Mouse (Mus musculus) adrenal gland, postnatal 14 days (tissue): ENCODE results near the gene Gm9945. TPM values are rescaled to one million over a fixed set of nuclear protein-coding genes. Genes with fewer than 3 reads are reported as not detected.

Experiments used
- DNase-seq: peaks from one replicate; pipeline ENCODE4 v3.0.0; 2021; ENCODE audit warnings: mixed read lengths
- total RNA-seq: library from RNA; stranded (reverse); gene quantifications from 2 replicates; pipeline ENCODE4 v1.2.3, GENCODE M21; 2021

Gene Gm9945
- total RNA-seq, 1 experiment from 2014 or later, result not detected

DNA sequence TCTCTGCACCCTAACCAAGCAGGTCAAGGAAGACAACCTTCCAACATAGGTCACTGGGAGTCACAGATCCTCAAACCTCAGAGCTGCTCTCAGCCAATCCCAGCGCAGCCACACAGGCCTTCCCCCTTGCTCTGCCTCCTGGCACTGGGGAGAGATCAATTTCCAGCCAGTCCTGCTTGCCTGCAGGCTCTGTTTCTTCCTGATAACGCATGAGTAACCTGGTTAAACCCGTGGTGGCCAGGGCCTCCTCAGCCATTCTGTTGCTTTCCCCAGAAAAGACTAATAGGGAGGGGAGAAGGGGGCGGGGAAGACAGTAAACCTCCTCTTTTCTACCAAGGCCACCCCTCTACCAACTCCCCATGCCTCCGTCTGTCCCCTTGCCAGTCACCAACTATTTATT lies 18.2 kb upstream of the Gm9945 start:
- peak; percentile 28 for DNase-seq

DNA sequence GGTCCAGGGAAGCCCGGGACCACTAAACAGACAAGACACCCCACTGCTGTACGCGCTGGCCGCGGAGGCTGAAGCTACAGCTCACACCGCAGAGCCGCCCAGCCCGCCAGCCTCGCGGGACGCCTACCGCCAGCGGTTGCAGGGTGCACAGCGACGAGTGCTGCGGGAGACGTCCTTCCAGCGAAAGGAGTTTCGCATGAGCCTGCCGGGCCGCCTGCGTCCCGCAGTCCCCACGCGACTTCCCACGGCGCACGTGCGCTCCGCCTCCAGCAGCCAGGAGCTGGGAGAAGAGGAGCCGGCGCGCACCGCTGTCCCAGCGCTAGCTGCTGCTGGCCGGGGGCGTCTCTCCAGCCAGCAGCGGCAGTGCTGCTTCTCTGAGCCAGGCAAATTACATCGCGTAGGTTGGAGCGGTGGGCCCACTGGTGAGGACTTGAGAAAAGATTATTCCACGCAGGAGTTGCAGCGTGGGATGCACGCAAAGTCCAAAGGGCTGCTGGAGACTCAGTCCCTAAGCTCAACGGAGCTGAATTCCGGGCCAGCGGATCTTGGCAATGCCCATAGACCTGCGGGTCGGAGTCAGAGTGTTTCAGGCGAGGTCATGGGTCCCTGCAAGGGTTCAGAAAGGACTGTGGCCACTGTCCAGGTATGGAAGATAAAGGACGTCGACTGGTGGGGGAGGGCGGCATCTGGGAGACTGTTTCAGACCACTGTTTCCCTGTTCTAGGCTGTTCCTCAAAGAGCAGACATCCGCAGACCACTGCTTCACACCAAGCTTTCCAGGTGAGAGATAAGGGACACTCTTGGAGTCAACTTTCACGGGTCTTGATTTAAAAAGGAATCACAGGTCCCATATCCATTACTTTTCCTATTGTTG lies 16.2 kb upstream of the Gm9945 start:
- DNase-seq, result peak; percentile 60

DNA sequence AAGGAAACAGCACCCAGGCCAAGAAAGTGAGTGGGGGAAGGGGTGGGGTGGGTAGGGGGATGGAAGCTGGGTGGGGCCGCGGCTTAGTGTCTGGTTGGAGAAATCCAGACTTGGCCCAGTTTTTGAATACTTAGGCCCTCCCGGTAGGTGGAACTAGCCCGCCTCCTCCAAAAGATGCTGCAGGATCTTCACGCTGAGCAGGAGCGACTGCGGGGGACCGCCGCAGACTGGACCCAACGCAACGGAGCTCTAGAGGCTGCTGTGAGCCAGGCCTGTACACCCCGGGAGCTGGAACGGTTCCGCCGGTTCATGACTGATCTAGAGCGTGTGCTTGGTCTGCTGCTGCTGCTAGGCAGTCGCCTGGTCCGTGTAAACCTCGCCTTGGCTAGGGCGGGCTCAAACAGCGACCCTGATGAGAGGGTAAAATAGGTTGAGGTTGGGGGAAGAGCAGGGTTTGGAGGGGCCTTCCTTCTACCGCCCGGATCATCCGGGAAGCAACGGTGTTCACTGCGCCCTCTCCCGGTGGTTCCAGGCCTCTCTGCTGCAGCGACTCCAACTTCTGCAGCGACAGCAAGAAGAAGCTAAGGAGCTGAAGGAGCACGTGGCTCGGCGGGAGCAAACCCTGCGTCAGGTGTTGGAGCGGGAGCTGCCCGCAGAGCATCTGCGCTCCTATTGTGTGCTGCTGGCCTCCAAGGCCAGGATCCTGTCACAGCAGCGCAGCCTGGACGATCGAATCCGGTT lies 13.6 kb upstream of the Gm9945 start:
- peak; percentile 88 for DNase-seq

DNA sequence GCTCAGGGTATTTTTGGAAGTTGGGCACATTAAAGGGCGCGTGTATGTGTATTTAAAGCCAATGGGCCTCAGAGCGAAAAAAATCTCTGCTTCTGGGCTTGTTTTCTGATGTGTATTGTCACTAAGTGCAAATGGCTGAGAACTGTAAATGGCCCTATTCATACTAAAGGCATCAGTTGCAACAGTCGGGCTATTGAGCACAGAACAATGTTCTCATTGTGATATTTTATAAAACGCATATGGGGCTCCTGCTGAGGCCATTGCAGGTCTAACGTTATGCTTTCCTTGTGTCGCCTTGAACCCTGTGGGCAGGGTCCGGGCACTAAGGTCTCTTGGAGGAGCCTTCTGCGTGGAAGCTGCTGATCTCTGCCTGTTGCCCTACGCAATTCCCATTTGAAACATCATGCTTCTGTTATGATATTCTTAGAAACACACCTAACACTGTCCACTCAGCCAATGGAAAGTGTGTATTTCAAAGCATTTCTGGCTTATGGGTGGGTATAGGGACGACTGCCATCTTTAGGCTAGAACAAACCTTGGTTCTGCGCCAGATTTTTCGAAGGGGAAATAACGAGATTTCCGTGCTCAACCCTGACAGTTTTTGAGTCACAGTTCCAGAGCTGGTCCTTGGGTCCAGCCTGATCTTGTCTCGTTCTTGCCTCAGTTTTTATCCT lies 10.5 kb upstream of the Gm9945 start:
- no peak for DNase-seq

DNA sequence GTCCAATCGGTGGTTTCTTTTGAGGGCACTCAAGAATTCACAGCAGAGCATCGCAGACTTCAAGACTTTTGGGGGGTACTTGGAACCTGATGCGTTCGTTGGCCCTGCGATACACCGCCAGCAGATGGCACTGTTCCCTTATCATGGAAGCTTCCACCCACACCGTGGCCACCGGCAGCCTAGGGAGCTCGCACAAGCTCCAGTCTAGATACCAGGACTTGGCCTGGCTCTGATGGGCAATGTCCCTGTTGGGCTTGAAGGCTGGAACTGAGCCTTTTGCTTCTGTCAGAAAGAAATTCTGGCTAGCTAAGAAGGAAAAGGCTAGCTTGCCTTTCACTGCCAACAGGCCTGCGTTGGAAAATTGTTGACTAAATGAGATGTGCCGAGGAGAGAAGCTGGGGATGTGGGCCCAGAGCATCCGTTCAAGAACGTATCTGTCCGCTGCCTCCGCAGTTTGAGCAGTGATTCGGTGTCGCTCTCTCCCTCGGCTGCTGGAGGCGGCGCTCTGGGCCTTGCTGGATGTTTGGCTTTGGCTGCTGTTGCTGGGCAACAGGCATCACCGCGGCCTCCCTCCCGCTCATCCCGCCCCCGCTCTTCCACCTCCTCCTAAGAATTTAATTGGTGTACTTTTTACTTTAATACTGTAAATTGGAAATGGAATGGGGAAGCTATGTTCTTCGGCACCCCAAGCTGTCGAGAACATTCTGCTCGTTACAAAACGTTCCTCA lies 9.8 kb upstream of the Gm9945 start, which contains the start of gene Gm9837:
Gene Gm9837, minus strand, starts transcription at position 512 of the 728 bp plus-strand sequence.
- peak; percentile 92 for DNase-seq

DNA sequence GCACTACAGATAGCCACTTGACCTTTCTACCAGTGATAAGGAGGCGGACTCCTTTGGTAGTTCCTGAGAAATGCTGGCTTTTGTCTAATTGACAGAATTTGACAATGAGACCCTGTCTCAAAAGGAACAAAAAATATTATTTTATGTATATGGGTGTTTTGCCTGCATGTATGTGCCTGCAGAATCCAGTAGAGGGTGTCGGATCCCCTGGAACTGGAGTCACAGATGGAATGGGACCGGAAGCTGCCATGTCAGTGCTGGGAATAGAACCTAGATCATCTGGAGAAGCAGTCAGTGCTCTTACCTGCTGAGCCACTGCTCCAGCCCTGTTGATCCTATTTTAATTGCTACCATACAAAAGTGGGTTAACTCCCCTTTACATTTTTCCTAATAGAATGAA lies 7.3 kb upstream of the Gm9945 start:
- DNase-seq, result no peak

DNA sequence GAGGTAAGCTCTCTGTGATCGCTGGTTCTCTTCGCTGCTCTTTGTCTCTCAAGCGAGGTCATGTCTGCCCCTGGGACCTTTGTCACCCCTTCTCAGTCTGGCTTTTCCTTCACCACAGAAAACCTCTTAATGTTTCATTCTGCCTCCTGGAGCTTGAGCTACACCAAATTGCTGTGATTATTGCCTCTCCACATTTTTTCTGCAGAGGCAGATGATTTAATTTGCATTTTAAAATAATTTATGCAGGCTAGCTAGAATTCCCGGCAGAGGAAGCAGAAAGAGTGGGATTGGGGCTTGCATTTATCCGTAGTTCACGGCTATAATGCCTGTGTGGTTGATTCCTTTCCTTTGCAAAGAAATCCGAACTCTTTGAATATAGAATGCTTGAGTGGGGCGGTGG lies 4.3 kb upstream of the Gm9945 start:
- no peak for DNase-seq

DNA sequence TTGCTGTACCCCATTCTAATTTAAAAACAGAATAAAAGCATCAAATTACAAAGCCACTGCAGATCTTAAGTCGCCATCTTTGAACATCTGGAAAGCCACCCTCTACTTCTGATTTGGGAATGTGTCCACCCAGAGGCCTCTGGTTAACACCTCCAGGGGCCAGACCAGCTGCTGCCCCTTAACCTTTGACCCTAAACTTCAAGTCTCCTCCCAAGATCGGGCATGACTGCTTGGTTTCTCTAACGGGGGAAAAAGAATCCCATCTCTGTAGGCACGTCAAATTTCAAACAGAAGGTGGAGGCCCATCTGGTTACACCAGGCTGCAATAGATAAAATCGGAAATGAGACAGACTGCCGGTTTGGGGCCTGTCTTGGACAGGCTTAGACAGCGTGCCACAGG lies 2.1 kb upstream of the Gm9945 start:
- DNase-seq, result no peak

DNA sequence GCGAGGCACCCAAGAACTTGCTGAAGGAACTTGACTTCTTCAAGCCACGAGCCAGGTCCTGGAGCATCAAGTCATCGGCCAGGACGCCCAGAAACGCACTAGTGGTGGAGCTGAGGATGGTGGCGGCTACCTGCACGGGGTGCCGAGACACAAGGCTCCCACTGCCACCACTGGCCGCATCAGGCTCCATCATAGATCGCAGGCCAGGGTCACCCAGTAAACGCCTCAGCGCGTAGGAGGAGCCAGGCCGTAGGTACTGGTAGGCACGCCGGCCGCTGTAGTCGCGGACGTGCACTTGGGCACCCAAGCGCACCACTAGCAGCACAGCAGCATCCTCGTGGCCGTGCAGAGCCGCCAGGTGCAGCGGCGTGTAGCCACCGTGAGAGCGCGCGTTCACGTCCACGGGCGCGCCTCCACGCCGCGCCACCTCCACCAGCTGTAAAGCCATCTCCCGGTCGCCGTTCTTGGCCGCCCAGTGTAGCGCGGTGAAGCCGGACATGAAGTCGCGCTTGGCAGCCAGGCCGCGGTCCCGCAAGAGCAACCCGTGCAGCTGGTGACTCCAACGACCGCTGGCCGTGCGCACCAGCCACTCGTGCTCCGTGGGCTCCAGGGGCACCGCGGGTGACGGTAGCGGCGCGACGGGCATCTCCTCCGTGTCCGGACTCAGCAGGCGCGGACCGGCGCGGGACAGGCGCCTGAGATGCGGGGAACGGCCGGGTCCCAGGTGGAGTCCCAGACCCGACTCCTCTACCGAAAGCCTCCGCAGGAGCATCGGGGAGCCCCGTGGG lies 1.4 kb upstream of the Gm9945 start:
- peak; percentile 23 for DNase-seq

DNA sequence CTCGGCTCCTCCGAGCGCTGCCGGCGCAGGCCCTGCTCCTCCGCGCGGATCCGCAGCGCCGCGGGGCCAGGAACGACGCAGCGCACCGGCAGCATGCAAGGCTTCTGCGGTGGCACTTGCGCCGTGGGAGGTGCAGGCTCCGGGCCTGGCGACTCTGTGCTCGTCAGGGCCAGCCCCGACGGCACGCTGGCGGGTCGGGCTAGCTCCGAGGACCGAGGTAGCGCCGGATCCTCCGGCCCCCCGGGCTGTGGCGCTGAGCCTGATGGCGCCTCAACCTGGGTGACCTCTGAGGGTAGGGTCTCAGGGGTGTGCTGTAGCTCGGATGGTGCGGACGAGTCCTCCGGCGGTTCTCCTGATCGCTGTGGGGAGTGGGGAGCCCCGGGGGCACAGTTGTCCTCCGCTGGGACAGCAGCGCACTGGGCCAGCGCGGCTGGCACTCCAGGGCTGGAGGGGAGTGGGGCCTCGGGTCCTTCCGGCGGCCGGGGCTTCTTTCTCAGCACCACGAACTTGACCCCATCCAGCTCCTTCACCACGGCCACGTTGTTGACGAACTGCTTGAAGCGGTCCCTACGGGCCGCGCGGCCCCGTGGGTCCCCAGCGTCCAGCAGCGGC lies 689 bp upstream of the Gm9945 start:
- peak; percentile 41 for DNase-seq

DNA sequence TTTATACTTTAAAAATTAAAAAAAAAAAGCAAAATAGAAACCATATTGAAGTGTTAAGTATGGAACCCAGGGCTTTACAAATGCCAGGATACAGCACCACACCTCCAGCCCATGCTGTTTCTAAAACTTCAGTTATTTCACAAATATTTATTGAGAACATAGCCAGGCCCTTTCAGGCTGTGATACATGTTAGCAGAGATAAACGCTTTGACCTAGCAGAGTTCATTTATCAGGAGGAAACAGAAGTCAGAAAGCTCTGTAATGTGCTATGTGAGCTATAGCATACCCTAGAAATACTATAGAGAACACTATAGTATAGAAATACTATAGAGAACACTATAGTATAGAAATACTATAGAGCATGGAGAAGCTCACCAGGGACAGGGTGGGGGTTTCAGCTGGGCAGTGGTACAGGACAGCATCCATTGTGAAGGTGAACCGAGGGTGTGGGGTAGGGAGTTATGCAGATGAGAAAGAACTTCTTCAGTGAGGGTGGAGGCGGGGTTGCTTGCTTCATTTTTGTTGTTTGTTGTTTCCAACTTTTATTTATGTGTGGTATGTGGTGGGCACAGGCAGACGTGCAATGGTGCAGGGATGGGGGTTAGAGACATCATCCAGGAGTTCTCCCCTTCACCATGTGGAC lies 1.2 kb downstream of the Gm9945 start:
- DNase-seq, result no peak

DNA sequence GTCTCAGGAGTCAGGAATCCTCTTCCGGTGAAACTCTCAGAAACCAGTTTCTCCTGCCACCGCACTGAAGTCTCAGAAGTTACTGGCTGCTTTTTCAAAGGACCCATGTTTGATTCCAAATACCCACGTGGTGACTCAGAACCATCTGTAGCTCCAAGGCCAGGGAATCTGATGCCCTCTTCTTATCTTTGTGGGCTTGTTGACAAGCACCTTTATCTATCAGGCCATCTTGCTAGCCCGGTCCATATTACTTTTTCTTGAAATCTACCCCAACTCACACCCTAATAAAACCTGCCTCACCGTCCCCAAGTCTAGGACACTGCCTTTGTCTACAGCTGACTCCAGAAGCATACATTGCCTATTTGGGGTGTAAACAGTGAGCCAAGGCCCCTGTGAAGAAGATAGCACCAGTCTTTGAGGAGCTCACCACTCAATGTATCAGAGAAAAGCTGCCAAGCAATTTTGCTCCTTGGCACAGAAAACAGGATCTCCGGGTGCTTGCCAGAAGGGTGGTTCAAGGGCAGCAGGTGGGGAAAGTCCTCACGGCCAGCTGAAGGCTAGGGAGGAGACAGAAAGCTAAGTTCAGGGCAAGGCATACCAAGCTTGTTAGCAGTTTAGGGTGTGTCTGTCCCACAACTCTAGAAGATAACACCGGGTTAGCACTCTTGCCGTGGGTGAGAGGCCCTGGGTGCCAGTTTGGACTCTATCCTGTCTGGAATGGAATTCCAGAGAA lies 3.4 kb downstream of the Gm9945 start:
- DNase-seq, result peak; percentile 46

DNA sequence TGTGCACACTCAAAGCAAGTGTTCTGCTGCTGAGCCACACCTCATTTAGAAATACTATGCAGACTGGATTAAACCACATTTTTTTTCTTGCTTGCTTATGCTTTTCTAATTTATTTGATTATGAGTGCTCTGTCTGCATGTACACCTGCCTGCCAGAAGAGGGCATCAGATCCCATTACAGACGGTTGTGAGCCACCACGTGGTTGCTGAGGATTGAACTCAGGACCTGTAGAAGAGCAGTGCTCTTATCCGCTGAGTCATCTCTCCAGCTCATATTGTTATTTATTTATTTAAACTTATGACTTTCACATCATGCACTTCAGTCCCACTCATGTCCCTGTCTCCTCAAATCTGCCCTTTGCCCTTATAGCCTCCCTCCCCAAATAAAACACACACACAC lies 5.8 kb downstream of the Gm9945 start:
- DNase-seq, result no peak

DNA sequence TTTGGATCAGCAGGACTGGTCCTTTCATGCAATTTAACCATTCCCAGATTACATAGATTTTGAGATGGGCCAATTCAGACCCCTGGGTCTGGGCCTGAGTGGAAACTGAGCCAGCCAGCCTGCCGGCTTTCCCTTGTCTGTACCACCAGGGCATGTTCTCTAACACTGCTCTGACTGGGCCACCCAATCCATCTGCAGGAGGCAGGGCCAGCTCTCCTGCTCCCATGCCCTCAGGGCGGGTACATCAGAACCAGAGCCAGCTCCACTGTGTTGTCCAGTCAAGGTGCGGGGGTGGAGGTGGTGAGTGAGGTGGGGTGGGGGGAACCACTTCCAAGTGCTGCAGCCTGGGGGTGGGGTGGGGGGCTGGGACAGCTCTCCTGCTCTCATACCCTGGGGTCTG lies 6.4 kb downstream of the Gm9945 start:
- DNase-seq, result peak; percentile 38

DNA sequence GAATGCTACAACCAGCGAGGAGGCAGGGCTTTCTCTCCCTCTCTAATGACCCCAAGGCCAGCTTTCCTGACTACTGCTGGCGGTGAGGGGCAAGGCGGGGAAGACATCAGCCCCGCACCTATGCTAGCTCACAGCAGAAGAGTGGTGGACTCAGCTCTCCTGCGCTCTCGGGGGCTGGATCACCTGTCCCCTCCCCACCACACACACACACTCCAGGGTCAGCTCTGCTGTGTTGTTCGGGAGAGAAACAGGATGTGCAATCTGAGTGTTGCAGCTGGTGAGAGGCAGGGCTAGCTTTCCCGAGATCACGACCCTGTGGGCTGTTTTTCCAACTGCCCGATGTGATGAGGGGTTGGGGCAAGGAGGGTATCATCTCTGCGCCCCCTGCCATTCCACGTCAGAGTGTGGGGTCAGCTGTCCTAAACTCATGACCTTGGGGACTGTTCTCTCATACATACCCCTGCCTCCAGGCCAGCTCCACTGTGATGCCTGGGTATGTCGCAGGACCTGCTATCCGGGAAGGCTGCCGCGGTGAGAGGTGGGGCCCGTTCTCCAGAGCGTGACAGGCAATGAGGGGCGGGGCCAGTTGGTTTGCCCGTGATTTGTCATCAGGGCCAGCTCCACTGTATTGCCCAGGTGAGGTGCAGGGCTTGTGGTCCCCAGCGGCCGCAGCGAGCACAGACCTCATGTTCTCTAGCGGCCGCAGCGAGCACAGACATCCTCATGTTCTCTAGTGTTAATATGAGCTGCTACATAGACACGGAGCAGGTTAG lies 7.0 kb downstream of the Gm9945 start:
- peak; percentile 59 for DNase-seq

DNA sequence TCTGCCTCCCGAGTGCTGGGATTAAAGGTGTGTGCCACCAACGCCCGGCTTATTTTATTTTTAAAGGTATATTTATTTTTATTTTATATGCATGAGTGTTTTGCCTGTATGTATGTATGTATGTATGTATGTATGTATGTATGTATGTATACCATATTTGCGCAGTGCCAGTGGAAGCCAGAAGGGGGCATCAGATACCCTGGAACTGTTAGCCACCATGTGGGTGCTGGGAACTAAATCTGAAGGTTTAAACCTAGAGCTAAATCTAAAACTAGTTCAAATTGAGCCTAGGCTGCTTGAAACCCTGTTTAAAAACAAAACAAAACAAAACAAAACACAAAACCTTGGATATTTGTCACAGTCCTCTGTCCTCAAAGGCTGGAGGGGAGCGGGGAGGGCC lies 9.0 kb downstream of the Gm9945 start:
- no peak for DNase-seq

DNA sequence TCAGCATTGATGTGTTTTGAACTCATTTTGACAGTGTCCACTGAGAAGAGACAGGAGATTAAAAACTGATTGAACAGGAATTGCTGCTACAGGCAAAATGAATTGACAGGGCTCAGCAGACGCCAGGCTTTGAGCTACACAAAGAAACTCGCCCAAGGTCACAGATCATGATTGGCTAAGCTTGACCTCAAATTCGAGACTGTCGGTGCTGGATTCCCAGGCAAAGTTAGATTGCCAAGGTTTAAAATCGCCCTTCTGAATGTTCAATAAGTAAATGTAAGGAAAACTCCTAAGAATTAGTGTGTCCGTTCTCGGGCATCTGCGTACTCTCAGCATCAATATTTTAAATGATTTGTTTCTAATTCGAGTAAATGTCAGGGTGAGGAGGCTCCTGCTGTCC lies 9.5 kb downstream of the Gm9945 start:
- no peak for DNase-seq

DNA sequence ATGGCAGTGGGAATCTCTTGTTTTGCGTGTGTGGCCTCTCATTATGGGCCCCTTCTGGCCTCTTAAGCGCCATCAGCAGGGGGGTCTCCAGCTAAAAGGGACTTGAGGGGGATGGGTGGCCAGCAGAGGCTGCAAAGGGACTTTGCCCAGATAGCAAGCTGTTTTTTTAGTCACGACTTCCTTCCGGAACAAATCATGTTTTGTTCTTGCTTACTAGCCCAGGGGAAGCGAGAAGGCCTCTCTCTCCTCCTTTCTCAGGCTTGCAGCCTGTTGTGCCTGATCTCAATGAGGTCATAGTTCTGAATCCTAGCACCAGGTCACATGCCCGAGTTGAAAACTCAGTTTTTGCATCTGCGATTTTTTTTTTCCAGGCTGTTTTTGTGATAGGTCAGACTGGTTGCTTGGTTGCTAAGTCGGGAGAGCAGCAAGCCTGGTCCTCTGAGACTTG lies 12.0 kb downstream of the Gm9945 start:
- no peak for DNase-seq
